Mouse (Mus musculus): ENCODE measurements around the gene Rxfp2.

DNA sequence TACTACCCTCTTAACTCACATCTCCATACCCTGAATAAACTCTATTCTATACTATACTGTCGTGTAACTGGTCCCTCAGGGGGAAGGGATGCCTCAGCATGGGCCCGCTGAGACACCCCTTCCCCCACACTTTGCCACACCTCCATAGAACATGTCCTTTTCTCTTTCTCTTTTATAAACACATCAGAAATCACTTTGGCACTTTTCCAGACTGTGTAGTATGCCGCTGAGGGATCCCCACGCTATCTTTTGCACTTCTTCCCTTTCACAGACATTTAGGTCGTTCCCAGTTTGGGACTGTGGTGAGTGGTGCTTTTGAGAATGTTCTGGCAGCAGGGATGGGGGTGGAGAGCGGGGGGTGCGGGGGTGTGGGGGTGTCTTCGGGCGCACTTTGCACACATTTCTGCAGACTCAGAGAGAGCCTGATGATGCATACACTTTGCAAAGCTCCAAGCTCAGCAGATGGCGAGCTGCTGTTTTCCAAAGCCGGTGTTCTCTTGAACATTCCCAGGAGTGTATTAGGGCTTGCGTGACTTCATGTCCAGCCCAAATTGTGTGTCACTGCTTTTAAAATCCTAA lies 8.1 kb downstream of the Rxfp2 start:
- TF ChIP-seq CTCF (IDR thresholded peaks at IDR 0.05; ENCODE audit: low read depth): no peak
- TF ChIP-seq EP300 (IDR thresholded peaks at IDR 0.05; ENCODE audit: low read depth): no peak

Measured in heart, postnatal 0 days (tissue).